Mouse (Mus musculus) C2C12 (cell line): ENCODE results near the gene Zfp462. TPM values are rescaled to one million over a fixed set of nuclear protein-coding genes. Genes with fewer than 3 reads are reported as not detected.

Source experiments
- H3K27me3 ChIP-seq: one replicate; pipeline ENCODE4 v1.6.1; 2011; ENCODE audit not compliant: control insufficient read depth, insufficient read depth, insufficient read length
- H3K36me3 ChIP-seq: one replicate; pipeline ENCODE4 v1.6.1; 2011; ENCODE audit not compliant: control insufficient read depth, insufficient read depth
- H3K4me3 ChIP-seq: one replicate; pipeline ENCODE4 v1.5.1; 2011; ENCODE audit warnings: mild to moderate bottlenecking, control low read depth; ENCODE audit not compliant: poor library complexity, insufficient read depth, severe bottlenecking
- H3K79me2 ChIP-seq: one replicate; pipeline ENCODE4 v1.6.1; 2011; ENCODE audit not compliant: control insufficient read depth, insufficient read depth
- H3K79me3 ChIP-seq: one replicate; pipeline ENCODE4 v1.6.1; 2011; ENCODE audit warnings: low read depth, control low read depth
- H3ac ChIP-seq: one replicate; pipeline ENCODE3; 2011; ENCODE audit warnings: low read depth; ENCODE audit not compliant: control insufficient read depth, insufficient read length
- CEBPB ChIP-seq: IDR thresholded peaks from one replicate; pipeline ENCODE4 v1.6.1; 2011; ENCODE audit warnings: low read depth, mild to moderate bottlenecking, control low read depth, moderate library complexity
- CTCF ChIP-seq: IDR thresholded peaks from one replicate; pipeline ENCODE4 v1.5.1; 2011; ENCODE audit not compliant: control insufficient read depth, insufficient read depth, insufficient read length
- FOSL1 ChIP-seq: IDR thresholded peaks from one replicate; pipeline ENCODE4 v1.8.0; 2011; ENCODE audit warnings: mild to moderate bottlenecking, low read length; ENCODE audit not compliant: poor library complexity, insufficient read depth, severe bottlenecking
- MAX ChIP-seq: IDR thresholded peaks from one replicate; pipeline ENCODE4 v1.6.1; 2011; ENCODE audit warnings: mild to moderate bottlenecking, control low read depth
- MYOD1 ChIP-seq: IDR thresholded peaks from one replicate; pipeline ENCODE4 v1.6.1; 2011; ENCODE audit warnings: low read depth; ENCODE audit not compliant: control insufficient read depth, insufficient read length
- MYOG ChIP-seq: IDR thresholded peaks from one replicate; pipeline ENCODE4 v1.6.1; 2011; ENCODE audit not compliant: control insufficient read depth, insufficient read length; ENCODE audit errors: extremely low read depth
- USF1 ChIP-seq: IDR thresholded peaks from one replicate; pipeline ENCODE4 v1.6.1; 2011; ENCODE audit warnings: low read depth, mild to moderate bottlenecking, control low read depth, moderate library complexity
- polyA plus RNA-seq: library from polyadenylated mRNA; unstranded; fragments of >200 nt; fragmentation: generic; extraction: Trizol; gene quantifications from one replicate; pipeline ENCODE4 v1.2.1, GENCODE M21; 2012; ENCODE audit warnings: missing spikeins

Zfp462 gene
- polyA plus RNA-seq, 1 experiment = 6.3 TPM

DNA sequence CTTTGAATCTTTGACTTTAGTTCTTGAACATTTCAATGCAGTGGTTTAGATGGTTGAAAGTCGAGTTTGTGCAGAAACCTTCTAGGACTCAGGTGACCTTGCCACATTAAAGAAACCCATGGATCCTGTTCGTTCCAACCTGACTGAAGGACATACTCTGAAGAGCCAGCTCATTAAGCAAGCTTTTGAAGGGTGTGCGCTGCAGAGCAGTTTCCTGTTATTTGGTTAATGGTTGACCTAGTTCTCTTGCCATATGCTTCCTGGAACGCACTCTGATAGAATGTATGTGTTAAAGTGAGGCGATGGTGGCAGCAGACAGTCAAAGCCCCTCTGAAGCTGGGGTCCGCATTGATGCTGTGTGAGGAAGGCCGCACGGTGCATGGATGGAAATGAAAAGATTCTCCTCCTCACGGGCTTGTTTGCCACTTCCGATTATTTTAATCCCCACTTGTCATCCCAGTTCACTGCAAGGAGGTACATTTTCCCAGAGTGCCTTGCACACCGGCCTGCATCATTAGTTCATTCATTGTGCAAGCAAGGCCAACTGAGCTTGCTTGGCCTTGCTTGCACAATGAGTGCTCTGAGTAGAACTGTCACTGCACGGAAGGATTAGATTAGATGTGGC is 24.9 kb downstream of the Zfp462 start:
- Histone ChIP-seq H3K79me2 (peaks cover 65% of the 10 kb centered on the region), H3K36me3 (peaks cover 43% of the 10 kb centered on the region), H3ac (no peak overlapping the region), H3K4me3 (no peak overlapping the region), H3K79me3 (peaks cover 35% of the 10 kb centered on the region), H3K27me3 (no peaks in the 10 kb centered on the region)
- TF ChIP-seq USF1 (no peak), CTCF (no peak), CEBPB (no peak), MYOG (no peak), MYOD1 (no peak), MAX (no peak), FOSL1 (no peak)

DNA sequence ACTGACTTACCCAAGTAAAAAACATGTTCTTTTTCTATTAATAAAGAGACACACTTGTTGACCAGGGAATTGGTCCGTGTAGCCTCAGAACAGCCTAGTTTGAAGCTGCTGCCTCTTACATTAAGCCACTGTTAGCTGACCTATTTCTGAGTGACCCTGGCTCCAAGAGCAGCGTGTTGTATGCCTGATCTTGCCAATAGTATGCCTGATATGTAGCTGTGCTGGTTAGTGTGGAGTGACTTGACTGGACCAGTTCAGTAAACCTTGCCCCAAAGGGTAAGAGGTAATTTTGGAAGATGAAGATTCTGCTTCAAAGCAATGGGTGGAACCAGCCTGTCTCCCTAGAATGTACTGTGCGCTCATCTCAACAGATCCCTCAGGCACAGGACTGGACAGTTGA is 26.5 kb downstream of the Zfp462 start:
- Histone ChIP-seq H3ac (no peak overlapping the region), H3K27me3 (no peaks in the 10 kb centered on the region), H3K79me3 (peaks cover 28% of the 10 kb centered on the region), H3K36me3 (peaks cover 30% of the 10 kb centered on the region), H3K4me3 (no peak overlapping the region), H3K79me2 (peaks cover 65% of the 10 kb centered on the region)
- TF ChIP-seq CTCF = no peak
- TF ChIP-seq CEBPB = no peak
- no peak for TF ChIP-seq MYOG
- TF ChIP-seq FOSL1 = no peak
- no peak for TF ChIP-seq MAX
- no peak for TF ChIP-seq MYOD1
- TF ChIP-seq USF1 = no peak

DNA sequence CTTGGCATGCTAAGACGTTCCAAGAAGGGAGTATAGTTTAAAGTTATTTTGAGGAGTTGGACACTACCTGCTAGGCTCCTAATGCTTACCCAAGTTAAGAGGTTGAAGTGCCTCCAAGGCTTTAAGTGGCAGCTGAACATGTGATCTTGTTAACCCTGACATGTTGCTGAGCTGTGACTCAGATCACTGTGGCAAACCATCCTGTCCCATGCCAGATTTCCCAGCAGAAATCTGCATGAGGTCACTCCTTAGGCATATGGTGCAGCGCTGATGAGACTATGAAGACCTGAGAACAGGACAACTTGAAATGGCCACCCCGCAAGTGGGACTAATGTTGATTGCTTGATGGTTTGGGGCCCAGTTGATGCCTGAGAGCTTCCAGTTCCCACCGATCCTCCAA is 27.2 kb downstream of the Zfp462 start:
- no peak overlapping the region for H3K4me3 ChIP-seq
- H3K79me3 ChIP-seq = peaks cover 25% of the 10 kb centered on the region
- peaks cover 65% of the 10 kb centered on the region for H3K79me2 ChIP-seq
- H3ac ChIP-seq = no peak overlapping the region
- peaks cover 28% of the 10 kb centered on the region for H3K36me3 ChIP-seq
- H3K27me3 ChIP-seq = no peaks in the 10 kb centered on the region
- TF ChIP-seq CTCF (no peak), CEBPB (no peak), FOSL1 (no peak), MYOD1 (no peak), USF1 (no peak), MYOG (no peak), MAX (no peak)

DNA sequence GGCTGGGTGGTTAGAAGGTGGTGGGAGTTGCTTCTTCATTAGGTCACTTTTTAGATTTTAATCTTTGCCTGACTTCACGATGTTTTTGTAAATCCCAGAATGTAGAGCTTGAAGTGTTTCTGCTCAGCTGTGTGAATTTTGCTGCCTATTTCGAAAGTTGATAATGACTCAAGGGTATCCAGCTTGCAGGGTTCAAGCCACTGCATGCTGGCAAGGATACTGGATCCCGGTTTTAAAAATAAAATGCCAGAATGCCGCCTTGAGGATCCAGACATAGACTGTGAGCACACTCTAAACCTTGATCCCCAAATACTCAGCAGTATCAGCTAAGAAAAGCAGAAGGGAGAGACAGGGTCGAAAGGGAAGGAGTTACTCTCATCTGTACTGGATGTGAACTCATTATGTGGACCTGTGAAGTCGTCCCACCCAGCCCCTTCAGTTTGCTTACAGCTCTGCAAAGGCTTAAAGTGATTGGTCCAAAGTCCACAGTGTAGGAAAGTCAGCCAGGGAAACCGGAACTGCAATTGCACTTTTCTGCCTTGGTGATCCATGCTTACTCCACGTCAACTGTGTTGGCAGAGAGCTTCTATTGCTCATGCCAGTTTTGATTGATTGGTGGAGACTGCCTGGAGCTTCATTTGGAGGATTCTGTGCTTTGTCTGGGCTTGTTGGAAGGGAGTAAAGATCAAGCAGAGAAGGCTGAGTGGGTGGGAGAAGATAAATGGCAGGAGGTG is 28.1 kb downstream of the Zfp462 start:
- Histone ChIP-seq H3ac (no peak overlapping the region), H3K79me3 (peaks cover 22% of the 10 kb centered on the region), H3K4me3 (no peak overlapping the region), H3K79me2 (peaks cover 65% of the 10 kb centered on the region), H3K27me3 (no peaks in the 10 kb centered on the region), H3K36me3 (peaks cover 23% of the 10 kb centered on the region)
- TF ChIP-seq MAX (no peak), CTCF (no peak), FOSL1 (no peak), CEBPB (no peak), MYOD1 (no peak), MYOG (no peak), USF1 (no peak)

DNA sequence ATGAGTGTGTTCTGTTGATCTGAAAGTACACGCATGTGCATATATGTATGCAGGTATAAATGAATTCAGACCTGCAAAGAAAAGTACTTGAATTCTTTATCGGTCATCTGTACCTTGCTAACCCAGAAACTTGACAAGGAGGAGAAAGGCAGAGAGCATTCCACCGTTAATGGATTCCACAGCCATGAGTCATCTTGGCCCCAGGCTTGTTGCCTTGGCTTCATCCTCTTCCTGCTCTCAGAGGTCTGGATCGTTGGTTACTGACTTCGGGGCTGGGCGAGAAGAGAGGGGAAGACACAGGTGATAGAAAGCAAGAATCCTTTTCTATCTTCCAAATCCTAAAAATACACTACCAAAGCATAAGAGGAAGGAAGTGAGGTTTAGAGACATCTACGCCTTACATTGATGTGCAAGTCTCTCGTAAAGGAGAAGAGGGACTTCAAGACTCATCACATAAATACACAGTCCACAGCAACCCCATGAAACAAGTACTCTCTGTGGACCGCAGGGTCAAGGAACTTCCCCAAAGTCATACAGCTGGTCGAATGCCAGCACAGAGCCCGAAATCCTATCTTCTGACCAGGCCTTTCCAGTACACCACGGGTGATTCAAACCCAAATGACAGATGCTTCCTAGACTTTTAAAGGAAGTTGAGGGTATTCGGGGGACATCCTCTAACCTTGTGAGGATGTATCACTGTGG is 35.1 kb downstream of the Zfp462 start:
- no peak for TF ChIP-seq MYOG
- TF ChIP-seq FOSL1 = peak; percentile 55
- Histone ChIP-seq H3K79me3 (peaks cover 24% of the 10 kb centered on the region), H3K36me3 (peaks cover 9% of the 10 kb centered on the region), H3K79me2 (peaks cover 84% of the 10 kb centered on the region), H3K27me3 (no peaks in the 10 kb centered on the region), H3ac (peak overlapping the region; percentile 12), H3K4me3 (no peak overlapping the region)
